Mouse (Mus musculus) embryonic fibroblast, embryonic 13.5 days (primary cell): ENCODE results near the gene Thg1l.

Experiments
- CTCF ChIP-seq: IDR thresholded peaks from 2 replicates; pipeline ENCODE4 v1.5.1; 2011; ENCODE audit warnings: mild to moderate bottlenecking, control low read depth, low read length, moderate library complexity, borderline replicate concordance; ENCODE audit not compliant: insufficient read depth
- POLR2A ChIP-seq: IDR thresholded peaks from 2 replicates; pipeline ENCODE4 v1.6.1; 2011; ENCODE audit warnings: low read depth, mild to moderate bottlenecking, control low read depth, low read length, moderate library complexity

- no peak for TF ChIP-seq CTCF
- TF ChIP-seq POLR2A = peak; percentile 44; the same call in 1 of the 2 replicates
Observed at GRCm38 (mm10) chr11:45979946-45980892, 24.9 kb upstream of the Thg1l start, which contains the start of gene Sox30.
